Mouse (Mus musculus): ENCODE measurements at regions not wholly inside any gene's neighbourhood (a gene's known extent, or its start where the extent isn't known, plus 50 kb on each side); places are given as distances from the start of the nearest gene placed in this dataset.

DNA sequence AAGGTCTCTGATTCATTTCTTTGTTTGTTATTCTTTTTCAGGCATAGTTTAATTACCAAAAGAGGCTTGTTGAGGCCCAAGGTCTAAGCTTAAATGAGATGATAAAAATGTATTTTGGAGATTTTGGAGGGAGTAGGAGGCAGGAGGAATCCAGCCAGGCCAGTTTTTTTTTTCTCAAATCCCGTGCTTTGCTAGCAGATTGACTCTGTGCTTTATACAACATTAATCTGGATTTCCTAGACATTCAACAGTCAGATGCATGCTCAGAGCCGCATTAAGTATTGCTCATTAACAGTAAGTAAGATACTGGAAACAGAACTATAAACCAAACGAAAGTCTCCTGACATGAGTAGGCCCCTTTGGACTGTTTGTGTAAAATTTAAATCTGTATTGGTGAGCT is 662.9 kb upstream of the Nrsn1 start:
- ATAC-seq (replicated peaks; ENCODE audit: poor library complexity, severe bottlenecking) = no peak

DNA sequence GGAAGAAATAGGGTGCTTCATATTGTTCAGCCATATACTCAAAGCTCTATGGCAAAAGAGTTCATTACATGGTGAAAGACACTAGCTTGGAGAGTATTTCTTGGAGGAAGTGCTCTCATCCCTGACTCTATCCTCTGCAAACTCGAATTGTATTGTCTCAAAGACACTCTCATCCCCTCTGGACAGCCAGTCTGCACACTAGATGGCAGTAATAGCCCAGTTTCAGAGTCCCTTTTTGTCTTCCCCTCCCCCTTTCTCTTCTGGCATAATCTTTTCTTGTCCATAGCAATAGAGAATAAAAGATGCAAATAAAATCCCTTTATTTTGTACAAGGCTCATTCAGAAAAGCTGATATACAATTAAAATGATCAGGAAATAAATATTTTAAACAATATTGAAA is 662.5 kb upstream of the Nrsn1 start:
- ATAC-seq (replicated peaks; ENCODE audit: poor library complexity, severe bottlenecking) = no peak

DNA sequence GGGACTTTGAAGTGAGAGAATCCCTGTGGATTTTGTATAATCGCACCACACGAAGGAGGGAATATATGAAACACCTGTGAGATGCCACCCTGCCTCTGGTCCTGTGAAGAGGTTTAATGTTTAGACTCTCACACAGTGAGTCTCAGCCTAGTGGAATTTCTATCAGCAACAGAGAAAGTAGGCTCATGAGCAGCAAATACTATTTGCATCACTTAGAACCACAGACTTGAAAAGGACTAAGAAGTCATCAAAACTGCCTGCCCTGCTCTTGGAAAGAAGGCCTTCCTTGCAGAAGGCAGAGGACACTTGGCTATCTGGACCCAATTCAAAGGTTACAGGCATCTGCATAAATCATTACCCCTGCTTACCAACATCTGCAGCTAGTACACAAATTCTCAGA is 662.1 kb upstream of the Nrsn1 start:
- no peak for ATAC-seq (replicated peaks; ENCODE audit: poor library complexity, severe bottlenecking)

DNA sequence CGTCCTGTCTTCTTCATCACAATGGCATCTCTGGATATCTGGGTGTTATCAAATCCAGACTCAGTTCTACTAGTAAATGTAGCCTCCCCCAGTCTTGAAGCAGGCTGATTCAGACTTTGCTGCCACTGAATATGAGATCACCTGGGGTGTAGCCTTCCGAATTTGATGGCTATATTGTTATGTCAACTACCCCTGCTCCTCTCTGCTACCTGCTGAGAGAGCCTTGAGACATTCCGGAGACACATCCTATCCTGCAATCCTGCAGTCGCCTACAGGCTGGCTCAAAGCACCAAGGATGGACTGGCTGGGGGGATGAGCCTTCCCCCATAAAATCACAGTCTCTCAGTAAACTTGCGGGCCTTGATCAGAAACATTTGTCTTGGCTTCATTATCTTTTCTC is 655.4 kb upstream of the Nrsn1 start:
- no peak for ATAC-seq (replicated peaks; ENCODE audit: poor library complexity, severe bottlenecking)

DNA sequence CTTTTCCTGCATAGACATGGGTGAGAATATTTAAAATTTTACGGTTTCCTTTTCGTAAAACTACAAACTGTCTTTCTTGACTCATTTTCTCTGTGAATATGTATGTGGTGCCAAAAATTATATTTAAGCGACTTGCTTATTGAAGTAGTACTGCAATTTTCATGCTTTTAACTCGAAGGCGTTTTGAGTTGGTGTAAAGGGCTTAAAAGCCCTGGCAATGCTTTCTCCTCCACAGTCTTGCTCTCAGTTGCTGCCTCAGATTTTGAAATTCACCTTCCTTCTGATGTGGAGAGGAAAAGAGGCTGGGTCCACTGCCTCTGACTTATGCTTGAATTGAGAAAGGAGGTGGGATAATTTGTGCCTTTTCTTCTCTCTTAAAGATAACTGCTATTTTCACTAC is 629.6 kb upstream of the Nrsn1 start:
- ATAC-seq (replicated peaks; ENCODE audit: poor library complexity, severe bottlenecking) = no peak

DNA sequence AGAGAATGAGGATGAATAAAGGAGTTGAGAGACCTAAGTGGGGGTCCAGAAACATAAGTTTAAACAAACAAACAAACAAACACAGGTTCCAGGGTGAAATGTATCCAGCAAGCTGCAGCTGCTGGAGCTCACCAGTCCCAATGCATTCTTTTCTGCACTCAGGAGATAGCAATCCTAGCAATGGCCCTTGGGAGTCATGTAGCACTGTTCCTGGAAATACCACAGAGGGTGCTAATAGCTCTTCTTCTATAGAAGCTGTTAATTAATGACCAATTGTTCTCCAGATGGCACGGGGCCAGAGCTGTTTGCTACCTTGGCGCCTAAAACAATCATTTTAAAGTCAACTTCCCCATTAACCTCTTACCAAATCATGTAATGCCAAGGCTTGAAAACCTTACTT is 622.8 kb upstream of the Nrsn1 start:
- ATAC-seq (replicated peaks; ENCODE audit: poor library complexity, severe bottlenecking) = no peak

DNA sequence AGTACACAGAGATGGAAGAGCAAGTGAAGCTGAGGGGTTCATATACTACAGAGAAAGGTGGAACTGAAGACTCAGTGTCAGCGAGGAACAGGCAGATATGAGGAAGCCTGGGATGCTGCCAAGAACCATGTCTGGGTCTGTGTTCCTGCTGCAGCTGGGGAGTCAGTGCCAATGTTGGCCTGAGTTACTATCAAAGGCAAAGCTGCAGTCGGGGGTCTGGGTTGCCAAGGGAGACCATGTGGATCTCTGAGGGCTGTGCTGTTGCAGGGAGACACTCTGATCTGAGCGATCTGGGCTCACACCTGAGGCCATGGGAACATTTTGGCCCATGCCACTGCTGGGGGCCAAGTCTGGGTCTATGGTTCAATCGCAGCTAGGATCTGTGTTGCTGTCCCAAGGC is 612.5 kb upstream of the Nrsn1 start:
- no peak for ATAC-seq (replicated peaks; ENCODE audit: poor library complexity, severe bottlenecking)

DNA sequence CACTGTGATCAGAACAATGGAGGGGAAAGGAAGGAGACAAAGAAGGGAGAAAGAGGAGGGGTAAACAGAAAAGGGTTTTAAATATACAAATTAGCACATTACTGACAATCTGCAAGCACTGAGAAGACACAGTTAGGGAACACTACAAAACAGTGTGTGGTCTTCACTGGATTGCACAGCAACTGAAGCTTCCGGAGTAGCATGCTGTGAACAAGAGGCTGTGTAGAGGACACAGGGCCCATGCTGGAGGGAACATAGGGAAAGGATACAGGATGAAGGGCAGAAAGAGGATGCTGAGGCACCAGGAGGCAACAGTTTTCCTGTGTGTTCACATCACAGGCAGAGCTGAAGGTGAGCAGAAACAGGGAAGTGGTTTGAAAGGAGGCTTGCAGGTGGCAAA is 598.6 kb upstream of the Nrsn1 start:
- no peak for ATAC-seq (replicated peaks; ENCODE audit: poor library complexity, severe bottlenecking)

DNA sequence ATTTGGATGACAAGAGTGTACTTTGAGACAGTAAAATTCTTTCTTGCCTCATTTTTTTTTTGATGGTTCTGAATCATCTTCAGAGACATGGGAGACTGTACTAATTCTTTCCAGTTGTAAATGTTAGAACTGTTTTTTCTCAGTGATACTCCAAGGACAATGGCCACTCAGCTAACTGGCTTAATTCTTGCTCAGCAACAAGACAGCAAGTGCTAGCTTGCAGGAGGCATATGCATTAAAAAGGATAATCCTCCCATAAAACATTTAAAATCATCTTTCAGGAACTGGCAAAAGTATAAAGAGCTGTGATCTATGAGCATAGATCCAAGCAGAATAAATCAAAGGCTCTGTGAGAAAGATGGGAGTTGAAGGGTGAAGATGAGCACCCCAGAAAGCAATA is 587.9 kb upstream of the Nrsn1 start:
- ATAC-seq (replicated peaks; ENCODE audit: poor library complexity, severe bottlenecking) = no peak

DNA sequence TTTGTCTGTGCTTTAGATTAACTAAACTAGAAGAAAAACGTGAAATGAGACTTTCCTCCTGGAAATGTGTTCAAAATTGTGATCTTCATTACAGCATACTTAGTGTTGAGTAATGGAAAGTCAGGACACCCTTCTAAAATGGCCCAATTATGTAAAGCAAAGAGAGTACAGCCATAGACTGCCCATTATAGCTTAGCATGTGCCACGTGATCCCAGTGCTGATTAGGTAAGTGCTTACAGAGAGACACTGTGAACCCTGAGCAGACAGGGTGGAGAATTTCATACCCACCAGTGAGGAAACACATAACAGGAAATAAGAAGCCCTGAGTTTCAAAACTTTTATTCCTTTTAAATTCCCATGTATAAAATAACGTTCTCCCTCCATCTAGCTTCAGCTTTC is 587.3 kb upstream of the Nrsn1 start:
- peak; percentile 20; the same call in 1 of the 2 replicates for ATAC-seq (replicated peaks; ENCODE audit: poor library complexity, severe bottlenecking)

DNA sequence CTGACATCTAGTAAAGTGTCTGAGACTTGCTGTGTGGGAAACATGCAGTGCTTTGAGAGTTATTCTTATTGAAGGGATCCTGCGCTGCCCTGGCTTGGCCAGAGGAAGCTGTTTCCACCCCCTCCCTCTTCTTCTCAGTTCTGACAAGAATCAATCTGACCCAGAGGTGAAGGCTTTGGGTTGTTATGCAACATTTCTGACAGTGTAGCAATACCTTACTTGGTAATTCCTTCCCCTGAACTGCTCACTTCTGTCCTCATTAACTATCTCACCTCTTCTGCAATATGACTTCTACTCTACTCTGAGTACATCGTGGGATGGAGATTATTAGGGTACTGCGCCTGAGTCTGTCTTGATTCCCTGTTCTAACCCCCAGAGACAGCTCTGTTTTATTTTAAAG is 586.8 kb upstream of the Nrsn1 start:
- peak; percentile 33; the same call in 1 of the 2 replicates for ATAC-seq (replicated peaks; ENCODE audit: poor library complexity, severe bottlenecking)

DNA sequence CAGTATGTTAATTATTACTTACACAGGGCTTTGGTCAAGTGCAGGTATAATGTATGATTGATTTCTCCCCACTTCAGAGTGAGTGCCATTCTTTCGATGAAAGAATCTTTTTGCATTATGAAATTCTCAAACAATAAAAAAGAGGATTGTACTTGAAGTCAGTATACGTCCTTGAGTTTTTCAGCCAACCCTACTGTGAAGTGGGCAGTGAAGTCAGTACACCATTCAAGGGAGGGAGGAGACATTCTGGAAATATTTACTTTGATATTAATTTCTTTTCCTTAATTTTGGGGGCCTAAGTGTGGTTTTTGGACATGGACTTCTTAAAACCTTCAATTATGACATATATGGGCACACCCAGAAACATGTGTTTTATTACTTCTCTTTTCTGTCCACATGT is 586.2 kb upstream of the Nrsn1 start:
- ATAC-seq (replicated peaks; ENCODE audit: poor library complexity, severe bottlenecking) = no peak

DNA sequence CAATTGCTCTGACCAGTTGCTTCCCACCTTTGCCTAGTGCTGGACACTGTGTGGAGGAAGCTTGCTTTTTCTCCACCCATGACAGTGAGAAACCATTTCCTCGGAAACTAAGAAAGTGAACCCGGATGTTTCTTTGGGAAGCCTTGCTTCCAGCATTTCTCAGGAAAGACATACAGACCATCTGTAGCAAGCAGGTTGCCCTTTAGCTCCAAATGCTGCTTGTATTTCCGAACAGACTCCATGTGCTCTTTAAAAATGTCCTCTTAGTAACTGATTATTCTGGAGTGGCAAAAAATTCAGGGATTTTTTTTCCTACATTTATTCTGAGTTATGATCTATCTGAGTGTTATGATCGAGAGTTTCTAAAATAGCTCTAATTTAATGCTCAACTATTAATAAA is 577.9 kb upstream of the Nrsn1 start:
- ATAC-seq (replicated peaks; ENCODE audit: poor library complexity, severe bottlenecking) = no peak

DNA sequence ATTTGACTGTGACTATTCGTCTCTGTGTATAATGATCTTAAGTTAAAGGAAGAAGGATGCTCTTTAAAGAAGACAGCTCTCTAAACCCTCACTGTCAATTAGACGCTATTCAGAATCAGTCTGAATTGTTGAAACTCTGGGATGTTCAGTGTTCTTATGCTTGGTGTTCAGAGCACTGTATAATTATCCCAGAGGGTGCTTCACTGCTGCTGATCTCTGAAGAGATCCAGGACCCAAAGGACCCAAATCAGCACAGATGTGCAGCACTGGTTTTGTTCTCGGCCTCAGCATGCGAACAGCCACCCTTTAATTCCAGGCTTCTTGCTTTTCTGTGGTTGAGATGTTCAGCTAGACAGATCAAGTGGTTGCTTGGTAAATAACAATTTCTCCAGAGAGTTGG is 567.9 kb upstream of the Nrsn1 start:
- no peak for ATAC-seq (replicated peaks; ENCODE audit: poor library complexity, severe bottlenecking)

DNA sequence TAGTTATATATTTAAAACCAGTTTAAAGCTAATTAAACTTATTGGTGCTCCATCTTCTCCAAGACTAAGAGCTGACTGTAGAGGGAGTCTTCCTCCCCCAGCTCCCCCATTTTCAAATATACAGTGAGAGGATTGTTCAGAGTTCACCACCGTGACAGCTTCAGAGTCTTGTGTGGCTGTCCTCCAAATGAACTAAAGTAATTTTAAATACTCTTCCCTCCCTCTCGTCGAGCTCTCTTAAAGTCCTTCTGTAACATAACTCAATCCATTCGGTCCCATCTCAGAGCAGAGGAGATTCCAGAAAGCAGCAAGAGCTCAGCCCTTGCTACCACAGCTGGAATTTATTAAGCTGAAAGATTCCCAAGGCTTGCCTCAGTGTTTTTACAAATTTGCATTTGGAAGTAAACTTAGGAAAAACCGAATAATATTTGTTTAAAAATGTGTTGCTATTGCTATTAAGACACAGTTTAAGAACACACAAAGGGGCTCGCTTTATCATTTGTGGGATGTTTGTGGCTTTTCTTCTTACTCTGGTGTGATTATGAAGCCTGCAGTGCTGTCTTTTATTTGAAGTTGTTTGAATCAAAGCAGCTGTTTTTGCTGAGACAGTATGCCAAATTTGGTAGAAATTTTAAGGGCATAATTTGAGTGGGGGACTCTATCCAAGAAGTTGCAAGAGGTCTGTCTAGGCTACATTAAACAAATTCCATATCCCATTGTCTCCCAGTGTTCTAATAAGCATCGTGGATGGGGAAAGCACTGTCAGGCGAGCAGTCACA is 559.0 kb upstream of the Nrsn1 start:
- no peak for ATAC-seq (replicated peaks; ENCODE audit: poor library complexity, severe bottlenecking)

DNA sequence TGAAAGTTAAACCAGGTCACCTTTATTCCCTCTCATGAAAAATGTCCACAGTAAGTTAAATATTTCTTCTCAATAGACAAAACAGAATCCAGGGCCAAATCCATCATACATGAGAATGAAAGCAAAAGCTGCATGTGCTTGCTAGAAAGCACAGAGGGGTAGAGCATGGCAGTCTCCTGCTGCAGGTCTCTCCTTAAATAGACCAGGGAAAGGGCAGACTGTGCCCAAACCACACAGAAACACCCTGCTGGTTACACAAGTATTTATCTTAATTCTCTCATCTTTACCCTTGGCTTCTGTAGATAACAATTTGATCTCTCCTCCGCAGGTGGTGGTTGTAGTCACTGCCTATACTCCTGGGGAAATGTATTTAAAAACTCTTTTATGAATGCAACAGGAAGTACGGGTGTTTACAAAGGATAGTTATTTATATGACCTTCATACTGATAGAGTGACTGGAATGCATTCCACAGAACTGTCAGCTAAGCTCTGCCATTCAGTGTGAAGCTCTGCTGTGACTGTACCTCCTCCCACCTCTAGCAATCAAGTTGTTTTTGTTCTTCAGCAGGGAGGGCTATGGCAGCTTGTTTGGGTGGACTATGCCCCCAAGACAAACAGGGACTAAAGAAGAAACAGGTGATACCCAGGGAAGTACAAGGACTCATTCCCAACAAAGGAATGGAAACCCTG is 538.4 kb upstream of the Nrsn1 start:
- no peak for ATAC-seq (replicated peaks; ENCODE audit: poor library complexity, severe bottlenecking)

DNA sequence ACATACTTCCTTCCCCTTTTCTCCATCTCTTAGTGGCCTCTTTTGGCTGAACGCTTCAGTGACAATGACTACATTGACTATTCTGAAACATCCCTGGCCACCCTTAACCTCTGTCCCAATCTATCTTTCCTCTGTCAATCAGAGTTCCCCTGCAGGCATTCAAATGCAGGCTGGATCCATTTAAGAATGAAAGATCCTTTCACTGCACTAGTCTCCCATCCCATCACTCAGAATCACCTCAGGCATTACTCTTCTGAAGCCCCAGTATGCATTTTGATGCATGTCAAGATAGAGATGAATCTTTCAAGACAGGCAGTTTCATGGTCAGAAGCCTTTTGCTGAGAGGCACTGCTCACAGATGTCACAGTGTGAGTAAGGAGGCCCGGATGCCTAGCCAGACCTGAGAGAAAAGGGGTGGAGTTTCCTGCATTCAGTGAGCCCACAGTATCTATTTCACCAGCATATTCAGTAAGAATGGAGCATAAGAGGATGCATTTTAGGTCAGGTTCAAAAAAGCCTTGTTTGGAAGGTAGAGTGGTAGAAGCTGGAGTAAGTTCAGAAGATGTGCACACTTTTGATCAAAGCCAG is 523.0 kb upstream of the Nrsn1 start:
- no peak for ATAC-seq (replicated peaks; ENCODE audit: poor library complexity, severe bottlenecking)

DNA sequence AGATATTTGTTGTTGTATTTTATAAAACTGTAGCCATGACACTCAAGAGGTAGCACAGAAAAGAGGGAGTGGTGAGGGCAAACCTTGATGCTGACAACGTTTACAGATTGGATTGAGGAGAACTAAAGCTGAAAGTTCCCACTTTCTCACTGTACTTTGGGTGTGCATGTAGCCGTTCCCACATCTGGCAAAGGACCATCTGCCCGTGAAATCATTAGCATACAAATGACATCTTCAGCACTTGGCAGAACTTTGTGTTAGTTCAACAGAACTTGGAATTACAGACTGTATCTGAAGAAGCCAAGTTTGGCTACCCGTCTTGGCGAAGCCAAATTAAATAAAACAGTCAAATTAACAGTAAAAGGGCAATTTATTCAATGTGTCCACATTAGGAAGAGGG is 510.9 kb upstream of the Nrsn1 start:
- no peak for ATAC-seq (replicated peaks; ENCODE audit: poor library complexity, severe bottlenecking)

DNA sequence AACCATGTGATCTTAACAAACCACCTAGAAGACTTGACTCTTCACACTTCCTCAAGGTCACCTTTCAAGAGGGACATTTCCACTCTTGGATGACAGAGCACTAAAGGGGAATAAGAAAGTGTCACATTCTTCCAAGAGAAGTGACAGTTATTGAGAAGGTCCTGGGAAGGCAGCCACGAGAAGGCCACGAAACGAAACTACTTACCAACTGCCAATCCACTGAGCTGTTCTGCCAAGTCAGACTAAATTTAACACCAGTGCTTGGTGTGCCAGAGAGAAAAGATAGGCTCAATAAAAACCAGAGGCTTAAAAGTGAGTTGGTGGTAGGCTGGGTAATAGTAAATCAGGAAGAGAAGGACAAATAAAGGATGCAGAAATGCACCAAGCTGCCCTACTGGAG is 507.4 kb upstream of the Nrsn1 start:
- no peak for ATAC-seq (replicated peaks; ENCODE audit: poor library complexity, severe bottlenecking)

DNA sequence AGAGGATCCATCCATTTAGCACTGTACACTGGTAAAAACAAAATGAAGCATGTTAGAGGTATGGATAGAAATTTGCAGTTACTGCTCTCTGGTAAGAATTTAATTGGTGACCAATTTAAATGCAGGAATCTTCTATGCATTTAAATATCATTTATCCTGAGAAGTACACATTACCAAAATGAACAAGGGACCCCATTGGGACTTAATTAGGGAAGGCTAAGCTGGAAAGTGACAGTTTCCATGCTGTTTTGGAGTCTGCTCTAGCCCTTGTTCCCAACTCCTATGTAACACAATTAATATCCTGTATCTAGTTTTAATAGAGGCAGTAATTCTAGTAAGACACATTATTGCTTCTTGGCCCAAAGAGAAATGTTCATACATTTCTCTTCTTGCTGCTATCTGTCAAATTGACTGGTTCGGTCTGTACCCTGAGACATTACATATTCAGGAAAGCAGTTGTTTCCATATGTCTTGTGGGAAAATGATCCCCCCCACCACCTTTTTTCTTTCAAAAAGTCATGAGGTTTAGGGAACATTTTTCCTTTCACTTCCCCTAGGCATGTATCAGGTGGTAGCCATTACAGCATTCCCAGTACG is 504.4 kb upstream of the Nrsn1 start:
- no peak for ATAC-seq (replicated peaks; ENCODE audit: poor library complexity, severe bottlenecking)

DNA sequence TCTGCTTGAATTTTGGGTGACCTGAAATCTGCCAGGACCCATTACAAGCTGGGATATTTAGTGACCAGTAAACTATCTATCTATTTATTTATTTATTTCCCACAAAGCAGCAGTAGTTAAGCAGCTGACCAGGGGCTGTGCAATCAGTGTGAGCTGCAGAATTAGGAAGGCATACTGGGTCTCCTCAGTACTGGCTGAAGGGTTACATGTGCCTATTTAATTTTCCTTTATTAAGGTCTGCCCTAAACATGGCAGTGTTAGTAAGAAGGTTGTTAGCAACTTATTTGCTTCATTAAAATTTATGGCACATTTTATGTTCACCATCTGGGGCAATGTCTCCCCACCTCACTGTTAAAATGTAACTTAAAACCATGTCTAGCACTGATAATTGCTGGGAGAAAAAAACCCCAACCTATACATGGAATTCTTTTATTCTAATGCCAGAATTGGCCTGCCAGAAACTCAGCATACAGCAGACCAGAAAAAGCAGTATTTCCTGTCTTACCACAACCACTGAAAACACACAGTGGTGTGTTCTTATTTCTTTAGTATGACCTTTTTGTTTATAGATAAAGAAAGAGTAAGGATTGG is 484.3 kb upstream of the Nrsn1 start:
- no peak for ATAC-seq (replicated peaks; ENCODE audit: poor library complexity, severe bottlenecking)
